Mouse (Mus musculus): ENCODE measurements around the gene Zcchc3. TPM values are rescaled to one million over a fixed set of nuclear protein-coding genes. Genes with fewer than 3 reads are reported as not detected.

The Zcchc3 gene
- total RNA-seq, 2 experiments from 2014 or later, result 5.0 to 5.8 TPM

DNA sequence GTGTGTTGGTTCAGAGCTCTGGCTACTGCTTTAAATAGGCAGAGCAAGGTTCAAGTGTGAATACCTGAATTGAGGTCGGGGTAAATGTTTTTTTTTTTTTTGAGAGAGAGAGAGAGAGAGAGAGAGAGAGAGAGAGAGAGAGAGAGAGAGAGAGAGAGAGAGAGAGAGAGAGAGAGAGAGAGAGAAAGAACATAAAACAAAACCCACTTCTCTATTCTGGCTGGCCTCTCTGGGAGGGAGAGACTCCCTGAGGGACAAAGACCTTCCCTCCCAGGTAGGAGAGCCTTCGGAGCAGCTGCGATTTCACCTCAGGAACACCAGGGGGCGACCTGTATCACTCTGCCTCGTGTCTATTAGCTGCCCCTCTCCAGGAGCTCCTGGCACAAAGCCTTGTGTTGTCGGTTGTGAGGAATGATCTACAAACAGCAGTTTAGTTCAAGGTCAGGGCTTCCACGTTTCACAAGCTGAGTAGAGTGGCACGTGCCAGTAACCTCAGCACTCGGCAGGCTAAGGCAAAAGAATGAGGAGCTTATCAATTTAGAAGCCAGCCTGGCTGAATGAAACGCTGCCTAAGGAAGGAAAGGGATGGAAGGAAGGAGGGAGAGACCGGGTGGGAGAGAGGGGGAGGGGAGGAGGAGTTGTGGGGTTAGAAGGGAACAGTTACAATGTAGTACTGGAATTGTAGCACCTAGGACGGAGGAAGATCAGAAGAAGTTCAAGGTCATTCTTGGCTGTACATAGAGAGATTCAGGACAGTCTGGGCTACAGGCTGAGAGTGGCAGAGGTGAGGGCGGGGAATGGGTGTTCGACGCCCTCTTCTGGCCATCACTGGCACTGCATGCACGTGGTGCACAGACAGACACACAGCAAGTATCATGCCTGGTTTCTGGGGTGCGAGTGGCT, 51.3 kb downstream of the Zcchc3 start:
- DNase-seq, result peak; percentile 88 to 89

Other genes with a start within 250 kb of the Zcchc3 start
- gene Csnk2a1, start 188.2 kb downstream of the Zcchc3 start, total RNA-seq (2021), result 10 to 100 TPM; 96.8 to 97.5 TPM
- gene Tbc1d20, start 121.2 kb downstream of the Zcchc3 start, total RNA-seq (2021), result 10 to 100 TPM; 40.2 to 48.8 TPM
- 10 to 100 TPM; 45.8 to 46.9 TPM for gene Rbck1, start 82.4 kb downstream of the Zcchc3 start, total RNA-seq (2021)
- gene Trib3, start 71.0 kb downstream of the Zcchc3 start, total RNA-seq (2021), result 1 to 10 TPM; 2.8 to 3.8 TPM
- not detected for gene Nrsn2, start 38.4 kb downstream of the Zcchc3 start, total RNA-seq (2021)
- 1 to 10 TPM; 5.7 to 5.8 TPM for gene Sox12, start 17.0 kb downstream of the Zcchc3 start, total RNA-seq (2021)
- 1 to 10 TPM; 1.6 to 2.4 TPM for gene 6820408C15Rik, start 560 bp upstream of the Zcchc3 start, total RNA-seq (2021)
- not detected for gene Defb23, start 49.6 kb upstream of the Zcchc3 start, total RNA-seq (2021)
- not detected for gene Defb20, start 62.0 kb upstream of the Zcchc3 start, total RNA-seq (2021)
- not detected for gene Defb22, start 75.1 kb upstream of the Zcchc3 start, total RNA-seq (2021)
- not detected for gene Defb26, start 96.7 kb upstream of the Zcchc3 start, total RNA-seq (2021)
- gene Defb28, start 103.2 kb upstream of the Zcchc3 start, total RNA-seq (2021), result not detected
- not detected for gene Defb29, start 125.1 kb upstream of the Zcchc3 start, total RNA-seq (2021)
- not detected for gene Gm17416, start 154.3 kb upstream of the Zcchc3 start, total RNA-seq (2021)
- not detected for gene Defb21, start 157.7 kb upstream of the Zcchc3 start, total RNA-seq (2021)
- not detected for gene Defb19, start 165.3 kb upstream of the Zcchc3 start, total RNA-seq (2021)
- gene Defb45, start 184.4 kb upstream of the Zcchc3 start, total RNA-seq (2021), result not detected
- gene Defb36, start 189.3 kb upstream of the Zcchc3 start, total RNA-seq (2021), result not detected
- gene Defb25, start 208.0 kb upstream of the Zcchc3 start, total RNA-seq (2021), result not detected
- 1 to 10 TPM; 3.3 to 4.7 TPM for gene Rem1, start 211.9 kb upstream of the Zcchc3 start, total RNA-seq (2021)